Mouse (Mus musculus) lung, embryonic 14.5 days (tissue): Measurements from ENCODE around the gene Dglucy. TPM values are rescaled to one million over a fixed set of nuclear protein-coding genes. Genes with fewer than 3 reads are reported as not detected.

ENCODE experiments used
- ATAC-seq: fragments of 200-750 bp; cut with Nextera tagmentation; 2 replicates; pipeline ENCODE4 v1.8.0; 2017; ENCODE audit warnings: mild to moderate bottlenecking, moderate TSS enrichment, moderate library complexity; ENCODE audit not compliant: insufficient read depth
- DNase-seq: peaks from one replicate; pipeline ENCODE4 v3.0.0-alpha.2; 2015
- H3K27ac ChIP-seq: fragments of 300-500 bp; sonication (generic); 2 replicates; pipeline ENCODE4 v1.5.1; 2014; ENCODE audit warnings: low read depth, mild to moderate bottlenecking, moderate library complexity
- H3K27me3 ChIP-seq: fragments of 300-500 bp; sonication (generic); 2 replicates; pipeline ENCODE4 v1.6.1; 2014; ENCODE audit warnings: low read length, control low read depth; ENCODE audit not compliant: insufficient read depth
- H3K36me3 ChIP-seq: fragments of 300-500 bp; sonication (generic); 2 replicates; pipeline ENCODE4 v1.6.1; 2014; ENCODE audit warnings: control low read depth; ENCODE audit not compliant: insufficient read depth
- H3K4me1 ChIP-seq: fragments of 300-500 bp; sonication (generic); 2 replicates; pipeline ENCODE4 v1.6.1; 2014; ENCODE audit warnings: antibody characterized with exemption, control low read depth; ENCODE audit not compliant: insufficient read depth
- H3K4me2 ChIP-seq: fragments of 300-500 bp; sonication (generic); 2 replicates; pipeline ENCODE4 v1.6.1; 2014; ENCODE audit warnings: mild to moderate bottlenecking
- H3K4me3 ChIP-seq: fragments of 300-500 bp; sonication (generic); 2 replicates; pipeline ENCODE4 v1.5.1; 2014; ENCODE audit warnings: low read depth, low read length
- H3K9ac ChIP-seq: fragments of 300-500 bp; sonication (generic); 2 replicates; pipeline ENCODE4 v1.6.1; 2014
- H3K9me3 ChIP-seq: fragments of 300-500 bp; sonication (generic); 2 replicates; pipeline ENCODE4 v1.6.1; 2016; ENCODE audit warnings: low read depth, low read length, control low read depth
- CTCF ChIP-seq: IDR thresholded peaks from 2 replicates; pipeline ENCODE4 v1.5.1; 2016; ENCODE audit warnings: antibody characterized with exemption, low read depth
- WGBS: fragments of 180-500 bp; shearing (Covaris S2); extraction: QIAGEN DNeasy Blood & Tissue Kit; methylation state at CpG from one replicate; pipeline ENCODE4 v1.1.7; 2014; 5-methylcytosine and 5-hydroxymethylcytosine counted together
- polyA plus RNA-seq: library from polyadenylated mRNA; unstranded; fragments of >200 nt; fragmentation: Nextera tagmentation; extraction: Ambion mirVana; gene quantifications from 2 replicates; pipeline ENCODE4 v1.2.1, GENCODE M21; 2014

The Dglucy gene
- polyA plus RNA-seq, 1 experiment from 2014 or later = 3.8 TPM

GRCm38 (mm10) chr12:100752977-100753376 lies 25.9 kb upstream of the Dglucy start:
- no peak overlapping the region for H3K4me3 ChIP-seq
- DNase-seq (no peak), ATAC-seq (no peak)
- WGBS = 24% methylated on average over 1 of the region's 1 CpGs
- no peaks in the 10 kb centered on the region for H3K36me3 ChIP-seq
- H3K4me2 ChIP-seq = no peak overlapping the region
- no peaks in the 10 kb centered on the region for H3K4me1 ChIP-seq
- no peaks in the 10 kb centered on the region for H3K27me3 ChIP-seq
- no peak overlapping the region for H3K9ac ChIP-seq
- H3K27ac ChIP-seq = no peak overlapping the region
- H3K9me3 ChIP-seq = no peaks in the 10 kb centered on the region
- TF ChIP-seq CTCF = no peak

GRCm38 (mm10) chr12:100753716-100754115 lies 25.1 kb upstream of the Dglucy start:
- no peaks in the 10 kb centered on the region for H3K27me3 ChIP-seq
- no peaks in the 10 kb centered on the region for H3K9me3 ChIP-seq
- H3K4me1 ChIP-seq = no peaks in the 10 kb centered on the region
- no peak overlapping the region for H3K4me2 ChIP-seq
- H3K27ac ChIP-seq = no peak overlapping the region
- no peaks in the 10 kb centered on the region for H3K36me3 ChIP-seq
- TF ChIP-seq CTCF = no peak
- H3K4me3 ChIP-seq = no peak overlapping the region
- ATAC-seq = no peak
- no peak overlapping the region for H3K9ac ChIP-seq
- peak; percentile 58 for DNase-seq
- 44% methylated on average over 1 of the region's 1 CpGs for WGBS

- TF ChIP-seq CTCF = no peak
- Histone ChIP-seq H3K9me3 (no peaks in the 10 kb centered on the region), H3K36me3 (no peaks in the 10 kb centered on the region), H3K27me3 (no peaks in the 10 kb centered on the region), H3K9ac (no peak overlapping the region), H3K4me3 (no peak overlapping the region), H3K4me1 (no peaks in the 10 kb centered on the region), H3K4me2 (no peak overlapping the region), H3K27ac (no peak overlapping the region)
- ATAC-seq (no peak), DNase-seq (no peak)
- 59% methylated on average over 4 of the region's 4 CpGs for WGBS
Measured at GRCm38 (mm10) chr12:100757427-100757826, 21.4 kb upstream of the Dglucy start.

- H3K9ac ChIP-seq = no peak overlapping the region
- DNase-seq (no peak), ATAC-seq (no peak)
- no peak overlapping the region for H3K4me2 ChIP-seq
- no peak for TF ChIP-seq CTCF
- no peaks in the 10 kb centered on the region for H3K9me3 ChIP-seq
- no peaks in the 10 kb centered on the region for H3K27me3 ChIP-seq
- 57% methylated on average over 11 of the region's 11 CpGs for WGBS
- H3K4me3 ChIP-seq = no peak overlapping the region
- H3K4me1 ChIP-seq = no peaks in the 10 kb centered on the region
- H3K27ac ChIP-seq = no peak overlapping the region
- no peaks in the 10 kb centered on the region for H3K36me3 ChIP-seq
Measured at GRCm38 (mm10) chr12:100762663-100763425, 16.0 kb upstream of the Dglucy start.

- 40% methylated on average over 13 of the region's 13 CpGs for WGBS
Measured at GRCm38 (mm10) chr12:100764329-100765018, 14.4 kb upstream of the Dglucy start.

GRCm38 (mm10) chr12:100769871-100770270 lies 9.0 kb upstream of the Dglucy start:
- ATAC-seq = no peak
- WGBS = 87% methylated on average over 6 of the region's 6 CpGs
- Histone ChIP-seq H3K27ac (no peak overlapping the region), H3K4me1 (no peaks in the 10 kb centered on the region), H3K4me3 (no peak overlapping the region), H3K9me3 (no peaks in the 10 kb centered on the region), H3K9ac (no peak overlapping the region), H3K4me2 (no peak overlapping the region), H3K27me3 (no peaks in the 10 kb centered on the region), H3K36me3 (no peaks in the 10 kb centered on the region)
- no peak for DNase-seq
- TF ChIP-seq CTCF = no peak

More at GRCm38 (mm10) chr12:100764329-100765018, 14.4 kb upstream of the Dglucy start:
- Histone ChIP-seq H3K4me1 (no peaks in the 10 kb centered on the region), H3K36me3 (no peaks in the 10 kb centered on the region), H3K4me2 (no peak overlapping the region), H3K9me3 (no peaks in the 10 kb centered on the region), H3K4me3 (no peak overlapping the region), H3K27me3 (no peaks in the 10 kb centered on the region), H3K9ac (no peak overlapping the region), H3K27ac (0 out of 2 replicates have a peak overlapping the region, but pooled peaks have one; percentile 2)
- DNase-seq (no peak), ATAC-seq (no peak)
- TF ChIP-seq CTCF = no peak

- Histone ChIP-seq H3K36me3 (no peaks in the 10 kb centered on the region), H3K9me3 (no peaks in the 10 kb centered on the region), H3K9ac (no peak overlapping the region), H3K4me1 (no peaks in the 10 kb centered on the region), H3K4me2 (no peak overlapping the region), H3K27ac (no peak overlapping the region), H3K27me3 (no peaks in the 10 kb centered on the region), H3K4me3 (no peak overlapping the region)
- peak; percentile 49; the same call in 1 of the 2 replicates for ATAC-seq
- WGBS = 57% methylated on average over 3 of the region's 3 CpGs
- no peak for TF ChIP-seq CTCF
- peak; percentile 19 for DNase-seq
Measured at GRCm38 (mm10) chr12:100770765-100771164, 8.1 kb upstream of the Dglucy start.
